Mouse (Mus musculus): ENCODE data around the gene Myt1l. TPM values are rescaled to one million over a fixed set of nuclear protein-coding genes. Genes with fewer than 3 reads are reported as not detected.
A peak's percentile ranks its signal among the peaks of the same experiment; 100 is the strongest.

The Myt1l gene
- total RNA-seq, 2 experiments from 2014 or later: 201 to 213 TPM

DNA sequence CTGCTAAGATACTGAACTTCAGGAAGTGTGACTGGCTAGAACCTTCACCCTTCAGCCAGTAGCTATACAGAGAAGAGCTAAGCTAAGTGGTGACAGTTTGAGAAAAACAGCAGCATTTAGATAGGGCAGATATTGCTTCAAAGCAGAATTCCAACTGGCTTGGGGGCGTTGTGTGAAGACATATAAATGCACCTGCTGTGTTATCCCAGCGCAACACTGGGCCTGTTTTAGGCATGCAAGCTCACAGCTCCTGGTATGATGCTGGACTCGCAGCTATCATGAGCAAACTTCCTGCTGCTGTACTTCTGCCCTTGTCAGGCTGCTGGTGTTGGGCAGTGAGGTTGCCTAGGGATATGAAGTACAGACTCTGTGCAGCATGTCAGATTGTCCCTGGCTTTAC lies 180.0 kb downstream of the Myt1l start:
- peak in 1 of 2 experiments; percentile 36 for DNase-seq (ENCODE audit: low spot score in 2 of 2)

- no peak for DNase-seq (ENCODE audit: low spot score in 2 of 2)
Observed at GRCm38 (mm10) chr12:29712795-29713721, 184.9 kb downstream of the Myt1l start.

- peak; percentile 65 to 70 for DNase-seq (ENCODE audit: low spot score in 2 of 2)
Observed at GRCm38 (mm10) chr12:29723722-29724338, 195.6 kb downstream of the Myt1l start.

DNA sequence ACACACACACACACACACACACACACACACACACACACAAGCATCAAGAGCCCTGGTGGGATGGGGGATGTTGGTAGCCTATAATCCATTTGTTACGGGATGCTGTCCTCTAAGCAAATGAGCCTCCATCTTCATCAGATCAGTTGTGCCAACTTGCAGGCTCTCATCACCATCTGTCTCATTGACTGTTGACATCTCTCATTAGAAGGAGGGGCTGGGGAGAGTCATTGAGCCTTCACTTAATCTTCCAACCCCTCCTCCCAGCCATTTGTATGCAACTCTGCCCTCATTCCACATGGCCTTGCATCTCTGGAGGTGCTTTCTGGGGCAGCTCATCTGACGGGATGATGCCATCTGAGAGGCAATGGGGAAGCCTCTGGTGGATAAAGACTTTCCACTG lies 200.1 kb downstream of the Myt1l start:
- no peak for DNase-seq (ENCODE audit: low spot score in 2 of 2)

- peak; percentile 26 to 30 for DNase-seq (ENCODE audit: low spot score in 2 of 2)
Observed at GRCm38 (mm10) chr12:29740346-29741025, 212.3 kb downstream of the Myt1l start.

DNA sequence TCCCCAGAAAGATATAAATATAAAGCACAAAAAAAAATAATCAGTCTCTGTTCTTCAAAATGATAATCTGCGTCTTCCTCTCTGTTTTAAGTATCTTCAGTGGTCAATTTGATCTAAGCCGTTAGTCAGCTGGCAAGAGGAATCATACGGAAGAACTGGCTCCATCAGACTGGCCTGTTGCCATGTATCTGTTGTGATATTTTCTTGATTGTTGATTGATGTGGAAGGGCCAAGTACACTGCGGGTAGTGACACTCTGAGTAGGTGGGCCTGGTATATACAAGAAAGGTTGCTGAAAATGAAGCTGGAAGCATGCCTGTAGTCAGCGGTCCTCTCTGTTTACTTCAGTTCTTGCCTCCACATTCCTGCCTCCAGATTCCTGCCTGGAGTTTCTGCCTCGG lies 213.0 kb downstream of the Myt1l start:
- no peak for DNase-seq (ENCODE audit: low spot score in 2 of 2)

DNA sequence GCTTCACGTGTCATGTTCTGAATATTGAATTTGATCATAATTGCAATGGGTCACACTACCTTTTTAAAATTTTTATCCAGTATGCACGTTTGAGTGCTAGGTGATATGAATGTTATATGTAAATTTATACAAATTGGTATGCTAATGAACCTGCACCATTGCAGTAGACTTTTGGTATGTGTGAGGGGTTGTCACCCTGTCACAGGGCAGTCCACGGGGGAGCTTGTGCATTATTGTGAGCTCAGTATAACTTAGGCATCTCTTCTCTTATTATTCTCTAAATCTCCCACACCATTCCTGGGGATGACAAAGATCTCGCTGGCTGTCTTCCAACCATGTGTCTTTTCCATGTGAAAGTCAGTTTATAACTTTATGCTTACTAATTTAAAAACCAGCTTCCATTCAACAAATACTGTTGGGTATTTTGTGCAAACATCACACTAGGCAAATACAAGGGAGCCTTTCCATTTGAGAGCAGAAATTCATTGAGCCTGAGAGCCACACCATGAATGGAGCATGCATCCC lies 222.5 kb downstream of the Myt1l start:
- no peak for DNase-seq (ENCODE audit: low spot score in 2 of 2)

DNA sequence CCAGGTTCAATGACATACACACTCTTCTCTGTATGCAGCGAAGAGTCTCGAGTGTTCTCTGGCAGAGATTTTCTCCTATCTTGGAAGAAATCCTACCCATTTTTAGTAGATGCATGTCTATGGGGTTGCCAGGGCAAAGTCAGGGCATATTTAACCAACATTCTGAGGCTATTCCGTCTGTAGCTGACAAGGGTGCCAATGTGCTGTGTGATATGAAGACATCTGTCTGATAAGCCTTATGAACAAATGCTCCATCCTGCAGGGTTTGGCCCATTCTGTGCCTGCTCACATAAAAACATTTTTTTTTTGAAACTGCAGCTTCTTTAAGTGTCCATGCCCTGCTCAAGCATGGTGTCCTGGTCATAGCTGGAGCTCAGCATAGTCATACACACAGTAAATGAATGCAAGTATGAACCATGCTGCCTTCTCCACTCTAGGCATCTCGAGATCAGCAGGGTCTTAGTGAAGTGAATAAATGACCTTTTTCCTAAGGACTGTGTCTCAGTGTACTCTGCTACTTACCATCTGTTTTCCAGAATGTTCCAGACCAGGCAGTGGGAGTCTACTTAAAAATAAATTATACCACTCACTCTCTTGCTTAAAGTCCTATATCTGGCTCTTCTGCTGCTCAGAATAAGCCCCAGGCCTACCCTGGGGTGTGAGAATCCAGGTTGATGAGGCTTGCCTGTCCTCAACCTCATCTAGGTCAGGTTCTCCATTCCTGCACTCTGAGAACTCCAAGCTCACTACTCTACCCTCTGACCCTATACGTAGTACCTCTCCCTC lies 227.1 kb downstream of the Myt1l start:
- DNase-seq (ENCODE audit: low spot score in 2 of 2): no peak

- DNase-seq (ENCODE audit: low spot score in 2 of 2): peak; percentile 61 to 63
Observed at GRCm38 (mm10) chr12:29755872-29756265, 227.7 kb downstream of the Myt1l start.

DNA sequence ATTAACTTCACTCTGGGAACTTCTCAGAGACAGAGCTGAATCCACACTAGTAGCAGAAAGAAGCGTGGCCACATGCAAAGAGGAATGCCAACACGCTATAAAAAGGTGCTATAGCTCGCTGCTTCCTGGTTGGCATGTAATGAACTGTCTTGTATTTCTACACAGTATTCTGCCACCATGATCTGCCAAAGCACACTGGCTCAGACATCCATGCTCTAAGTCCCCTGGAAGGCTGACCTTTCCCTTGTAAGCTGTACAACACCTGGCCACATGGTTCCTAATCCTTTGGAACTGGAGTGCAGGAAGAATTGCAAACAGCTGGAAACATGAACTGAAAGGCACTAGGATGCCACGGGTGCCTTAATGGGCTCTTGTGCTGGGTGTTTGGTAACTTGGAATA lies 232.4 kb downstream of the Myt1l start:
- DNase-seq (ENCODE audit: low spot score in 2 of 2): no peak

DNA sequence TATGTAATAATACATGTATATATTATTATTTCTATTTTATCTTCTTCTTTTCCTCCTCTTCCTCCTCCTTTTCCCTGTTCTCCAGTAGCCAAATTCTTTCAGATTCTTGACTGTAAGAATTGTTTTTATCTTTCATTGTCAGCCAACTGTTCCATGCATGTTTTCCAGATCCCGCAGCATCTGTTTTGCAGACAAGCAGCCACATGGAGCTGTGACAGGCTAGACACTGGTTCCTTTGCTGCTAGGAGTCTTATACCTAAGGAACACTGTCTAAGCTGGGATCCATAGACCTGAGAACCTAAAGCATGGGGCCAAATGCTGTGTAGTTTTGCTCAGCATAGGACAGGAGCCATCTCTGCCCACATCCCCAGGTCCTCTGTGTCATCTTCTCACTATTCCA lies 238.0 kb downstream of the Myt1l start:
- DNase-seq (ENCODE audit: low spot score in 2 of 2): no peak

DNA sequence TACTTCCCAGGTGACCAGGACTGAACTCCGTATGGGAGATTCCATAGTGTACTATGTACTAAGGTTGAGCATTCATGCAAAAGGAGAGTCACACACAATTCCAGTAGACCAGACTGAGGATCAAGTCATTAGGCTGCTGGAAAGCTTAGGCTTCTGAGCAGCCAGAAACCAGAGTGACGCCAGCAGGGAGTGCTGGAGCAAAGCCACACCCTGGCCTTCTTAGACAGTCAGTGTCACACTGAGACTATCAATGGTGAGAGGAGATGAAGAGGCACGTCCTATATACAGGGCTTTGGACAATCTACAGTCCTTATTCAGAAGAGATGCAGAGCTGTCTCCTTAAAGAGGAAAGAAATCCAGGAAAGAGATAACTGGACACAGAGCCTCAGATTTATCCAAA lies 243.6 kb downstream of the Myt1l start:
- no peak for DNase-seq (ENCODE audit: low spot score in 2 of 2)

GRCm38 (mm10) chr12:29772401-29772800 lies 244.2 kb downstream of the Myt1l start:
- DNase-seq (ENCODE audit: low spot score in 2 of 2): no peak

GRCm38 (mm10) chr12:29778901-29779300 lies 250.7 kb downstream of the Myt1l start:
- peak in 1 of 2 experiments; percentile 24 for DNase-seq (ENCODE audit: low spot score in 2 of 2)

GRCm38 (mm10) chr12:29789319-29790050 lies 261.3 kb downstream of the Myt1l start:
- DNase-seq (ENCODE audit: low spot score in 2 of 2): peak; percentile 52 to 66

DNA sequence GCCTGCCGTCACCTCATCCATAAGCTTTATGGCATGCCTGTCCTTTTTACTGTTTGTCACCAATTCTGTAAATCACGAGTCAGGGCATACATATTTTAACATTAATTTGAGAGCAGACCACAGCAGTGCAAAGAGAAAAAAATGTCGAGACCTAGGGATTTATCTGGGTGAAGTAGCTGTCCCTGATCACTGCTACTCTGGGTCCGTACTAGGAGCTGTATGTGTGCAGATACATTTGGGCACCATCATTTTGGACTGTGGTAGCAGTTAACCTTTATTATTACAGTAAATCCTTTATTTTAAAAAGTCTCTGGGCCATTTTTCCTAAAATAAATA lies 261.8 kb downstream of the Myt1l start:
- no peak for DNase-seq (ENCODE audit: low spot score in 2 of 2)

DNA sequence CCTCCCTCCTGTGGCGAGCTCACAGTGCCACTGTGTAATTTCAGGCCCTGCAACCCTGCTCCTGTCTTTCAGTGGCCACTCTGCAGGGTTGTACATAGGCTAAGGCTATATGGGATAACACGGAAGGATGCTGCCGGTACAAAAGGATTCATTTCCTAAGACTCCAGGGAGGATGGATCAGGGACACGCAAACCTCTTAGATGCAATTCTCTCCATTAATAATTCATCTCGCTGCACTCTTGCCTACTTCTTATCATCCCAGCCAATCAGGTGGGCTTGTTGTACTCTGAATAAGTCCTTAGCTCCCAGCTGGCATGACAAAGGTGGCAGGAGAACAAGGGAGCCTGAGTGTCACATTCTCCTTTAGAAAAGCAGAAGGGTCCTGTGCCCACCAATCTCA lies 264.8 kb downstream of the Myt1l start:
- no peak for DNase-seq (ENCODE audit: low spot score in 2 of 2)

DNA sequence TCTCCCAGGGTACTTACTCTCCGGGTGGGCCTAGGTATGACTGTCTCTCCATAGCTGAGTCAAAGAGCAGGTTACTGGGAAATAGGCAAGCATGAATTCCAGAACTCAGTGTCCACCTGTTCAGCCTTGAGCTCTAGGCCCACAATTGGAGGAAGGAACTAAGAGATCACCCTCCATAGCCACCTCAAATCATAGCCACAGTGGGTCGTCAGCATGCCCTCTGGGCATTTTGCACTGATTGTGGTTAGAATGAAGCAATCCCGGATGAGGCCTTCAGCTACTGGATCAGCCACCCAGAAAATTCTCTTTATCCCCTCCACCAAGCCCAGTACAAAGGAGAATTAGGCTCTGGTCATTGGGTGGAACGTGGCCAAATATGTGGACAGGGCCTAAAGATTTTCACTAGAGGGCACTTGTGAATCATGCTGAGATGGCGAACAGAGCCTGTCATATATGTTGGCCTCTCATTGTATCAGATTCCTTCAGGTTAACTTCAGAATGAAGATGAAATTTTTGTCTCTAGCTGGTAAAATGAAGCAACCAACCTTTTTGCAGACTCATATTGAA lies 267.0 kb downstream of the Myt1l start:
- no peak for DNase-seq (ENCODE audit: low spot score in 2 of 2)

GRCm38 (mm10) chr12:29798595-29799391 lies 270.6 kb downstream of the Myt1l start:
- no peak for DNase-seq (ENCODE audit: low spot score in 2 of 2)
